Mouse (Mus musculus) hindbrain, postnatal 0 days (tissue): ENCODE results near the gene Nprl3. TPM values are rescaled to one million over a fixed set of nuclear protein-coding genes. Genes with fewer than 3 reads are reported as not detected.

Source experiments
- ATAC-seq: fragments of 200-750 bp; cut with Nextera tagmentation; 2 replicates; pipeline ENCODE4 v1.8.0; 2017; ENCODE audit warnings: mild to moderate bottlenecking, moderate TSS enrichment, moderate library complexity
- DNase-seq: peaks from one replicate; pipeline ENCODE4 v3.0.0-alpha.2; 2015; ENCODE audit warnings: low spot score
- H3K27ac ChIP-seq: fragments of 300-500 bp; sonication (generic); 2 replicates; pipeline ENCODE4 v1.5.1; 2014; ENCODE audit warnings: mild to moderate bottlenecking
- H3K27me3 ChIP-seq: fragments of 300-500 bp; sonication (generic); 2 replicates; pipeline ENCODE4 v1.6.1; 2014; ENCODE audit warnings: low read length, mixed read lengths; ENCODE audit not compliant: insufficient read depth
- H3K36me3 ChIP-seq: fragments of 300-500 bp; sonication (generic); 2 replicates; pipeline ENCODE4 v1.6.1; 2014; ENCODE audit warnings: low read length, mixed read lengths; ENCODE audit not compliant: insufficient read depth
- H3K4me1 ChIP-seq: fragments of 300-500 bp; sonication (generic); 2 replicates; pipeline ENCODE4 v1.6.1; 2014; ENCODE audit warnings: antibody characterized with exemption, low read length, mixed read lengths; ENCODE audit not compliant: insufficient read depth
- H3K4me2 ChIP-seq: fragments of 300-500 bp; sonication (generic); 2 replicates; pipeline ENCODE4 v1.6.1; 2014; ENCODE audit warnings: low read depth, mild to moderate bottlenecking, low read length, moderate library complexity, mixed read lengths
- H3K4me3 ChIP-seq: fragments of 300-500 bp; sonication (generic); 2 replicates; pipeline ENCODE4 v1.5.1; 2014; ENCODE audit warnings: low read length
- H3K9ac ChIP-seq: fragments of 300-500 bp; sonication (generic); replicated peaks from 2 replicates; pipeline ENCODE4 v1.6.1; 2014; ENCODE audit warnings: mild to moderate bottlenecking, low read length, moderate library complexity, mixed read lengths
- H3K9me3 ChIP-seq: fragments of 300-500 bp; sonication (generic); 2 replicates; pipeline ENCODE4 v1.6.1; 2016; ENCODE audit warnings: low read length, mixed read lengths
- CTCF ChIP-seq: IDR thresholded peaks from 2 replicates; pipeline ENCODE4 v1.5.1; 2016; ENCODE audit warnings: antibody characterized with exemption, control low read depth, low read depth
- WGBS: fragments of 180-500 bp; shearing (Covaris S2); extraction: QIAGEN DNeasy Blood & Tissue Kit; methylation state at CpG from one replicate; pipeline ENCODE4 v1.1.7; 2014; 5-methylcytosine and 5-hydroxymethylcytosine counted together
- polyA plus RNA-seq: library from polyadenylated mRNA; unstranded; fragments of >200 nt; fragmentation: Nextera tagmentation; extraction: Ambion mirVana; gene quantifications from 2 replicates; pipeline ENCODE4 v1.2.1, GENCODE M21; 2015
- total RNA-seq: library from RNA; depleted of rRNA; stranded (reverse); fragments of >200 nt; gene quantifications from 2 replicates; pipeline ENCODE4 v1.2.3, GENCODE M21; 2014

Nprl3 gene
- total and polyA plus RNA-seq, 2 experiments from 2014 or later = 39.2 to 53.0 TPM

DNA sequence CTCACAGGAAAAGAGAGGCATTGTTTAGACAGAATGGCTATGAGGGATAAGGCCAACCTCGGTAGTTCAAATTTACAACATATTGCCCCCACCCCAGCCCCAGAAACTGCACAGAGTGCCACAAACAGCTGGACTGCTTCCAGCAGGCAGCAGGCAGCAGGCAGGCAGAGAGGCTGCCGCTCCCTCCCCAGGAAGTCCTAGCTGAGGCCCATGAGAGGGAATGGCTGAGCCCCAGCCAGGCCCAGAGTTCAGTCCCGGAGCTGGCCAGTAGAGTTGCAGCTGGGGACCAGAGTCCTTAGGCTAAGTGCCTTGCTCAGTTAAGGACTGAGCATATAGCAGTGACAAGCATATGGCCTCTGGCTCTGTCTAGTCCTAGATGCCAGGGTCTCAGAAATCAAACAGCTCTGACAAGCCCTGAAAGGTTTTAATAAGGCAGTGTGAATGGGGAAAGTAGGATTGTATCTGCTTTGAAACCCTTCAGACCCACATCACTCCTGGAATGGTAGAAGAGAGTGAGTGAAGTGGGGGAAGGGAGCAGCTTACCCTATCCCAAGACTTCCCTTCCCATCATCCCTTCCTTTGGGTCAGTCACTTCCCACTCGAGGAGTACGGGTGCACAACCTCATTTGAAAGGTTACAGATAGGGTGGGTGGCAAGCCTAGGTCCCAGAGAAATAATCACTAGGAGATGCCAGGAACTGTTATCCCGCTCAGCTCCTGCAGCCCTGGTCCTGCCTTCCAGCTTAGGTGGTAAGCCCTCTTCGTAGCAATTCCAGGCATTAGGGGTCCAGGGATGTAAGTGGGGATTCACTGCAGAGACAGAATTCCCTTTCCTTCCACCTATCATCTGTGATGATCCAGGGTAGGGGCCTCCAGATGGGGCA lies 42.0 kb downstream of the Nprl3 start:
- peak overlapping the region; percentile 67; the same call in 1 of the 2 replicates for H3K4me2 ChIP-seq
- H3K4me1 ChIP-seq = peaks cover 26% of the 10 kb centered on the region
- no peak overlapping the region for H3K4me3 ChIP-seq
- WGBS = 55% methylated on average over 7 of the region's 7 CpGs
- 0 out of 2 replicates have a peak, but pooled peaks cover 4% of the 10 kb centered on the region for H3K36me3 ChIP-seq
- H3K9me3 ChIP-seq = no peaks in the 10 kb centered on the region
- no peak for TF ChIP-seq CTCF
- ATAC-seq (no peak), DNase-seq (peak; percentile 45)
- H3K9ac ChIP-seq = no peak overlapping the region
- peak overlapping the region; percentile 88 for H3K27ac ChIP-seq
- peaks cover 3% of the 10 kb centered on the region; the same call in 1 of the 2 replicates for H3K27me3 ChIP-seq

DNA sequence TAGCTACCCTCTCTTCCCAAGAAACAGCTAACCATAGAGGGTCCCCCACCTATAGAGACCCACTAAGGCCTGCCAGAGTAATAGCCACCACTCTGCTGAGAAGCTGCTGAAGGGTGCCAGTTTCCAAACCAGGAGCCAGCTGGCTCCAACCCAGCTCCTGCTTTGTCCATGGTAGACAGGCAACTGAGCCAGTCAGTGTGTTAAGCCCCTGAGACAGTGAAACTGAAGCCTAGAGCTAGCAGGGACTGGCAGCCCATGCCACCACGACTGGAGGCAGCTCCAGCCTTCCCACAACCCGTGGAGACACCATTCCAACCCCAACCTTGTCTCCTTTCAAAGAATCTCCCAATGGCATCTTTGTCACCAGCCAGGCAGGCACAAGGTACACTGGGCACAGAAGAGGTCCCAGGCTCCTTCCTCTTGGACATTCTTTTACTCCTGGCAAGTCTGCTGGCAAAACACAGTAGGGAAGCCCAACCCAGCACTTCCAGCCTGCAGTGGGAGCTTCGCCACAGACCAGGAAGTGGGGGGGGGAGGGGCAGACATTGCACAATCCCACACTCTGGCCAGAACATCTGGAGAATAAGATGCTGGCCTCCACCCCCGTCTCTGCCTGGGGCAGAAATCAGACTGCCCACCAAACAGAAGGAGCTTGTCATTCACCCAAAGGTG lies 42.9 kb downstream of the Nprl3 start:
- Histone ChIP-seq H3K4me2 (no peak overlapping the region), H3K27me3 (peaks cover 3% of the 10 kb centered on the region; the same call in 1 of the 2 replicates), H3K4me3 (no peak overlapping the region), H3K9me3 (no peaks in the 10 kb centered on the region), H3K27ac (peak overlapping the region; percentile 88; the same call in 1 of the 2 replicates), H3K36me3 (no peaks in the 10 kb centered on the region), H3K4me1 (peaks cover 26% of the 10 kb centered on the region), H3K9ac (no peak overlapping the region)
- 23% methylated on average over 4 of the region's 4 CpGs for WGBS
- peak; percentile 19; the same call in 1 of the 2 replicates for ATAC-seq
- DNase-seq = peak; percentile 79
- no peak for TF ChIP-seq CTCF

DNA sequence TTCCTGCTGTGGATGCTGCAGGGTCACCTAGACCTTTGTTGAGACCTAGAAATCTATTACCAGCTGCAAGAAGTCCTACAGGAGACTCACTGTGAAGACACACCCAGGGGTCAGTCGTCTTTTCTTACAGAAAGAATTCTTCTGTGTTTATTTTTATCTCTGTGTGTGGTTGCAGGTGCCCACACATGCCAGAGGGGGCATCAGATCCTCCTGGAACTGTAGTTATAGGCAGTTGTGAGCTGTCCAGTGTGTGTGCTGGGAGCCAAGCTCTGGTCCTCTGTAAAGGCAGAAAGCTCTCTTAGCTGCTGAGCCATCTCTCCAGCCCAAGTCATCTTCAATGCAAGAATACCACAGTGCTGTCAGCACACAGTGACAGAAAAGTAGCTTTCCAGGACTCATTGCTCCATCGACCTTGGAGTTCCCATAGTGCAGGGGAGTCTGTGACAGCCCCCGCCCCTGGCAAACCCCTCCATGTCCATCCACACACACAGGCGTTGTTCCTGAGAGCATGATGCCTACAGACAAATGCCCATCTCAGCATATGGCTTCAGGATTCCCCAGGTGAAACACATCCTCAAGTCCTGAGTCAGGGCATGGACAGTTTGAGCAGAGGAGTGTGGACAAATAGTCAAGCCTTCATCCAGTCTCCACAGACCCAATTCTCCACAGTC lies 44.1 kb downstream of the Nprl3 start:
- Histone ChIP-seq H3K27me3 (peaks cover 3% of the 10 kb centered on the region; the same call in 1 of the 2 replicates), H3K4me3 (no peak overlapping the region), H3K27ac (no peak overlapping the region), H3K4me1 (peaks cover 26% of the 10 kb centered on the region), H3K36me3 (no peaks in the 10 kb centered on the region), H3K9me3 (no peaks in the 10 kb centered on the region), H3K9ac (no peak overlapping the region), H3K4me2 (peak overlapping the region; percentile 97; the same call in 1 of the 2 replicates)
- peak; percentile 39; the same call in 1 of the 2 replicates for TF ChIP-seq CTCF
- 73% methylated on average over 4 of the region's 4 CpGs for WGBS
- ATAC-seq (no peak), DNase-seq (no peak)

DNA sequence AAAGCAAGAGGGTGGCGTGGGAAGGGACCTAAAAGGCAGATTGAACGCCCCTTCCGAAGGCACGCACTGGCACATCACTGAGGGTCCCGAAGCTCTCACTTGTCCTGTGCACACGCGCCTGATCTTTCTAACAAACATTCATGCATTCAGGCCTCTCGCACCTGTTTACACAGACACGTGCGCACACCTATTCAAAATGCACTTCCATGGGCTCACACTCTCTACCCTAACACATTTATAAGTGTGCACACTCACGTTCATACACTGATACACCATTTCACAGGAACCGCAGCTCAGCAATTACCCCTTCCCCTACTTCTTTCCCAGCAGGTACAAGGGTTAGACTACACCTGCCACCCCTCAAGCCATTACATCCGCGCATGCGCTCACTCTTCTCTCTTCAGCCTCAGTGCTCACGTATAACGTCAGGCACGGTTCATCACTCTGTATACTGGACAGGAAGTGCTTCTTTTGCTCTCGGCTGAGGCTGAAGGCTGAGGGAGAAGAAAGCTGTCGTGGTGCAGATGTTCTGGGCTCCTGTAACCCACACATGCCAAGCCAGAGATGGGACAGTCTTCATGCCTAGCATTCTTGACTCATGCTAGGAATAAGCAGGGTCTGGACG lies 44.8 kb downstream of the Nprl3 start:
- H3K36me3 ChIP-seq = no peaks in the 10 kb centered on the region
- H3K9me3 ChIP-seq = no peaks in the 10 kb centered on the region
- H3K27me3 ChIP-seq = peaks cover 3% of the 10 kb centered on the region; the same call in 1 of the 2 replicates
- H3K27ac ChIP-seq = peak overlapping the region; percentile 79; the same call in 1 of the 2 replicates
- ATAC-seq (no peak), DNase-seq (no peak)
- peak overlapping the region; percentile 83 for H3K9ac ChIP-seq
- peaks cover 26% of the 10 kb centered on the region for H3K4me1 ChIP-seq
- H3K4me3 ChIP-seq = peak overlapping the region; percentile 70
- TF ChIP-seq CTCF = no peak
- H3K4me2 ChIP-seq = peak overlapping the region; percentile 97
- 9% methylated on average over 21 of the region's 21 CpGs for WGBS

DNA sequence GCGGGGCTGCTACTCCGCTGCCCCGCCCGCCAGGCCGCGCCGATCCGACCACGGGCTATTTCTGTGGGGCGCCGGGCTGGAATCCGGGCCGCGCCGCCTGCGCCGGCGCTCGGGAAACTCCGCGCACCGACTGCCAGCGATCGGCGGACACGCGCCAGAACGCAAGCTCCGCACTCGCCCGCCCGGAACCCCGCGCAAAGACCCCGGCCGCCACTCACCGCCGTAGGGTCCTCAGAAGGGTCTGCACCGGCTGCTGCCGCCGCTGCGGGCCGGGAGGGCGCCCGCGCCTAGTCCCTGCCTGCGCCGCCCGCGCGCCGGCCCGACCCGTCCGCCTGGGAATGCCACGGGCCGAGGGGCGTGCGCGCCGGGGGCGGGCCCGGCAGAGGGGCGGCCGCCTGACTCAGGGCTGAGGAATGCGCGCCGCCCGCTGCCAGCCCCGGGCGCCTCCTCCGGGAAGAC lies 45.5 kb downstream of the Nprl3 start, which contains the start of gene Rhbdf1:
Gene Rhbdf1 (minus strand): TSS at position 350 of the 459 bp plus-strand sequence.
- peak; percentile 63 for DNase-seq
- Histone ChIP-seq H3K27ac (peak within 1 kb of the TSS; percentile 79), H3K9ac (peak within 1 kb of the TSS; percentile 83), H3K27me3 (peaks cover 3% of the 10 kb centered on the region; the same call in 1 of the 2 replicates), H3K36me3 (no peaks in the 10 kb centered on the region), H3K4me2 (peak within 1 kb of the TSS; percentile 97), H3K9me3 (no peaks in the 10 kb centered on the region), H3K4me3 (peak within 1 kb of the TSS; percentile 70), H3K4me1 (peaks cover 19% of the 10 kb centered on the region)
- ATAC-seq = peak; percentile 18
- WGBS = 3% methylated on average over 59 of the region's 72 CpGs
- no peak for TF ChIP-seq CTCF
